Mouse (Mus musculus) layer of hippocampus, adult 9-11 months (tissue): Measurements from ENCODE around the gene Chd1.
A peak's percentile ranks its signal among the peaks of the same experiment; 100 is the strongest.
"Not testable (repeated sequence)": the region's sequence is repeated elsewhere in the genome, so short reads cannot be mapped to it uniquely, and the experiment has no call there.

ENCODE experiments used
- DNase-seq: peaks from one replicate; pipeline ENCODE4 v3.0.0; 2022

Gene Chd1

GRCm38 (mm10) chr17:15737346-15737917 is 32.7 kb downstream of the Chd1 start:
- DNase-seq, result no peak

GRCm38 (mm10) chr17:15741836-15742235 is 37.1 kb downstream of the Chd1 start:
- DNase-seq, result no peak

DNA sequence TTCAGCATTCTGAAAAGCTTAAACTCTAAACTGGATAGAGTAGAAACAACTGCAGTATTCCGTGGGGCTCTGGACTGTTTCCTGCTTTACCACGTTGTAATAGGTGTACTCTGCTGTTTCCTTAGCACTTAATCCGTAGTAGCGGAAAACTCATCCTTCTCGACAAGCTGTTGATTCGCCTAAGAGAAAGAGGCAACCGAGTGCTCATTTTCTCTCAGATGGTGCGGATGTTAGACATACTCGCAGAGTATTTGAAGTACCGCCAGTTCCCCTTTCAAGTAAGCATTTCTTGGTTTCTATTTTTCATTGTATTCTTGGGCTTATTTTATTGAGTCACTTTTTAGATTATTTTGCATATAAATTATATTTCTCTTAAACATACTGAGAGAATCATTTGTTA is 38.2 kb downstream of the Chd1 start:
- DNase-seq, result no peak

- peak; percentile 25 for DNase-seq
These were observed 38.6 kb downstream of the Chd1 start for GRCm38 (mm10) chr17:15743379-15743778.

GRCm38 (mm10) chr17:15746696-15747095 is 41.9 kb downstream of the Chd1 start:
- DNase-seq, result no peak

DNA sequence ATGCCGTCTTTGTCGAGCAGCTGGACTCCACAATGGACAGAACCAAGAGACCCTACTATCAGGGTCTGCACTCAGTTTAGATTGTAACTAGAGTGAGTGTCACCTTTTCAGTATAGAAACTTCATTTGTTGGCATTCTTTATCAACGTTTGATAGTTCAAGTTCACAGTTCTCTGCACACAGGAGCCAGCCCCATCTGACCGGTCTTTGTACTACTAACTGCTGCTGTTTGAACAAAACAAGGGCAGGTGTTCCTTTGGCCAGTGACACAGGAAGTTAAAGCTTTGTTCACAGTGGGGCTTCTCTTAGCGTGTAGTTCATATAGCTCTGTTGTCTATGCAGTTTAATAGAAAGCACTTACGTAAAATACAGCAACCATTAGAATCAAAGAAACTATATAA is 43.3 kb downstream of the Chd1 start:
- DNase-seq, result no peak

DNA sequence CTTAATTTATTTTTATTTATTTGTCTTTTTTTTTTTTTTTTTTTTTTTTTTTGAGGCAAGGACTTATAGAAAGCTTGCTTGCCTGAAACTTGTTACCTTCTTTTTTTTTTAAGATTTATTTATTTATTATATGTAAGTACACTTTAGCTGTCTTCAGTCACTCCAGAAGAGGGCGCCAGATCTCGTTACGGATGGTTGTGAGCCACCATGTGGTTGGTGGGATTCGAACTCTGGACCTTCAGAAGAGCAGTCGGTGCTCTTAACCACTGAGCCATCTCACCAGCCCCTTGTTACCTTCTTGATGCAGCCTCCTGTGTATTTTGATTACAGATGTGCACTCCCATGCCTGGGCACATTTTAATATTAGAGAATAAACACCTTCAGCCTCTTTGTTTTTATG is 46.5 kb downstream of the Chd1 start:
- not testable (repeated sequence) for DNase-seq

DNA sequence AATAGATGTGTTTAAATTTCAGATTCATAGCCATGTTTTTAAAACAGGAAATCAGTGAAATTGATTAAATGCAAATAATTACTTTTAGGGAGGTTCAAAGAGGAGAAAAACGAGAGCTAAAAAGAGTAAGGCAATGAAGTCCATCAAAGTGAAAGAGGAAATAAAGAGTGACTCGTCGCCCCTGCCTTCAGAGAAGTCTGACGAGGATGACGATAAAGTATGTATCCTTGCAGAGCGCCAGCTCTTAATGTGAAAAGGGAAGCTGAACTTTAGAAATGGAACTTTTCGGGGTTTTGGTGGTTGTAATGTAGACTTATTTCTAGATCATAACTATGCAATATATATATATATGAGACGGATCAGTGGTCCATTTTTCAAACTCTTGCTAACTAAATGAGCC is 56.4 kb downstream of the Chd1 start:
- DNase-seq, result no peak

DNA sequence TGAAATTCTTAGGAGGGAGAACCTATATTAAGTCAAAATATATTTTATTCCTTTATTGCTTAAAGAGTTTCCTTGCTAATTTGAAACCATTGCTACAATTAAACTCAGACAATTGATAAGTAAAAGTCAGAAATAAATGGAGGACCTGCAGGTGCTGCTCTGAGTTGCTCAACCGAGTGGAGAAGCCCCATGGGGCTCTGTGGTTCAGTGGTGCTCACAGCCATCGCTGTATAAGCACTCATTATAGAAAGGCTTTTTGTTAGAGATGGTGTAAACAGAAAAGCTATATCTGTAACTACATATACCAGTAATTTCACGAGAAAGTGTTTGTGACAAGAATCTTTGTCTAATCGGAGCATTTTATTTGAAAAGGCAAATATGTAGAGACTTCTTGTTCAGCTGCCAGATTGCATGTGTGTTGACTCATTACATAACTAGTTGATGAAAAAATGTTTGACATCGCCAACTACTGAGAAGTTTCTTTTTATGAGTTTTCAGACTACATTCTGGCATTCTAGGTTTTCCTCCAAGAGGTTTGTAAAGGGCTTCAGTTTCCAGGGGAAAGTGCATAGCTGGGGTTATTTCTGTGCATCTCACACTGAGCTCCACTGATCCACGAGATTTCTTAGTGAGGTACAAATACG is 64.4 kb downstream of the Chd1 start:
- DNase-seq, result no peak

GRCm38 (mm10) chr17:15773956-15774355 is 69.2 kb downstream of the Chd1 start:
- no peak for DNase-seq

GRCm38 (mm10) chr17:15774565-15775215 is 69.9 kb downstream of the Chd1 start:
- no peak for DNase-seq

DNA sequence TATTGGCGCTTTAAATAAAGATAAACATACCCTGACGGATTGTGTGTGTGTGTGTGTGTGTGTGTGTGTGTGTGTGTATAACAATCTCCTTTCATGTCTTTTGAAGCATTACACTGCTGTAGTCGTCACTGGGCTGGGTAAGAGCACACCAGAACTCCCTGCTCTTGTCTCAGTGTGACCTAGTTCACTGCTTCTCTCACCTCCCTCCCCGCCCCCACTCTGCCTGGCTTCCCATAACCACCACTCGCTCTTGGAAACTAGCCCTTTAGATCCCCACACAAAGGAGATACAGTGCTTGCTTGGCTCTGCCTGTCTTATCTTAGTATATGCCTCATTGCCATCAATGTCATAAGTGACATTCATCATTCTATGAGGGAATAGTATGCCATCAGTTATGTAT is 71.6 kb downstream of the Chd1 start:
- DNase-seq, result no peak

GRCm38 (mm10) chr17:15777979-15778378 is 73.2 kb downstream of the Chd1 start:
- DNase-seq, result peak; percentile 27

DNA sequence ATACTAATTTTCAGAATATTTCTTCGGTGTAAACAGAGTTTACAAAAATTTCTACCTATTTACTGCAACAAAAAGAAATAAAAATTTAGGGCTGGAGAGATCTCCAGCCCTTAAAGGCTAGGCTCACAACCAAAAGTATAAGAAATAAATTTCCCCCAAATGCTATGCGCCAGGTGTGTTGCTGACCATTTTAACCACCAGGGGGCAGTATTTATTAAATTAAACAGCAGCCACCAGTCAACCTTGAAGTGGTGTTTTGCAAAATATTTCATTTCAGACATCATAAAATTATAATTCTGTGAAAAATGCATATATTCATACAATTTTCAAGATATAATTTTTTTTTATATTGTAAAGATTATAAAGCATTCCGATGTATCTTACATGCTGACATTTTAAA is 82.3 kb downstream of the Chd1 start:
- DNase-seq, result no peak

DNA sequence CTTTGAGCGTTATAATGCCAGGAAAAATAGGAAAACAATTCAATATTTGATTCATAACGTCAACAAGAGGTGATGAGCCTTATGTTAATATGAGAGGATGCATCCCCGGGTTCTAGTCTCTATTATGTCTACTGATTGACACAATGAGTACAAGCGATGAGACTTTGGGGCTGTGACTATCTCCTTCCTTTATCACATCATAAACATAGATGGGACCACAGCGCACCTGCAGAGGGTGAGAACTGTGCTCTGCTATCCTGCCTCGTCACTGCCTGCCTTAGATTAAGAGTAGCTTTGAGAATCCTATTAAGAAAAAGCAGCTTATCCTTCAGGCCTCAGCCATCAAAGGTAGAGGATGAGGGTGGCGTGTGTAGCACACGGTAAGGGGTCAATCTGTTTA is 85.9 kb downstream of the Chd1 start:
- no peak for DNase-seq

- DNase-seq, result no peak
These were observed 94.5 kb downstream of the Chd1 start for GRCm38 (mm10) chr17:15799195-15799793.

- no peak for DNase-seq
These were observed 99.4 kb downstream of the Chd1 start for GRCm38 (mm10) chr17:15804008-15804812.

DNA sequence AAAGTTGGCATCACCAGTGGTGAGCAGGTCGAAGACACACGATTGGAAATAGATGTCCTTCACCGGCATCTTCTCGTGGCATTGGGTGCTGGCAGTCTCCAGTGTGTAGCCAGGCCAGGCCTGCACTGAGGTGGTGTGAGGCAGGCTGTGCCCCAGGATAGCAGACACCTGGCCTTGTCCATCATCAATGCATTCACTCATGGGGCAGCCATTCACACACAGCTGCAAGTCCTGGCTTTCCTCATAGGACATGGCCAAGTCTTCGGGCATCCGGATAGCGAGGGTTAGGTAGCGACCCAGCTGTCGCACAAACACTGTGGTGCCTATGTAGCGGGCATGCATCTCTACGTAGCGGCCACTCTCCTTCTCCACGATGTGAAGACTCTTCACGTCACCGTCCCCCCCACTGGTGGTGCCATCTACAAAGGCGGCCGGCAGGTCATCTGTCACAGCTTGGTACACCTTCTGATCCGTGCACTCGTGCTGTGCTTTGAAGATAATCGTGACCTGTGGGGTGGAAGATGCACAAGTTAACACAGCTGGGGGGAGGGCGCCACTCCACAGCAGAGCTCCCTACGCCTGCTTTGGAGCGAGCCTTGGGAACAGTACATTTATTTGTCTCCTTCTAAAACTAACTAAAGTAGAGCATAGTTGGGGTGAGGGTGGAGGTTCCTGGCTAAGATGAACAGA is 102.7 kb downstream of the Chd1 start:
- no peak for DNase-seq

DNA sequence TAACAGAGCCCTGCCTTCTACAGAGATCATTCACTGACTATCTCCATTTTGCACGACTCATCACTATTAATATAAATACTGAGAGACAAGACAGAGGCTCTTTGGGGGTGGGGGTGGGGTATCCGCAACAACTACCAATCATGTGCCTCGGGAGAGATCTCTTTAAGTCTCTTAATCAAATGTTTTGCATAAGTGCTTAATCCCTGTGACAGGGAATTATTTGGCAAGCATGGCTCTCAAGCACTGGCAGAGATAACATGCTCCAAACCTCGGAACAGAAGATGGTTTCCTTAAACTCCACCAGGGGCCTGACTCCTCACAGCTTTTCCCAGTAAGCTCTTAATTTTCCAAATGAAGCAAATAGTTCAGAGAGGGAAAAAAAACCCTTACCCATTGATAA is 103.2 kb downstream of the Chd1 start:
- no peak for DNase-seq

- DNase-seq, result no peak
These were observed 104.0 kb downstream of the Chd1 start for GRCm38 (mm10) chr17:15808468-15809374.

DNA sequence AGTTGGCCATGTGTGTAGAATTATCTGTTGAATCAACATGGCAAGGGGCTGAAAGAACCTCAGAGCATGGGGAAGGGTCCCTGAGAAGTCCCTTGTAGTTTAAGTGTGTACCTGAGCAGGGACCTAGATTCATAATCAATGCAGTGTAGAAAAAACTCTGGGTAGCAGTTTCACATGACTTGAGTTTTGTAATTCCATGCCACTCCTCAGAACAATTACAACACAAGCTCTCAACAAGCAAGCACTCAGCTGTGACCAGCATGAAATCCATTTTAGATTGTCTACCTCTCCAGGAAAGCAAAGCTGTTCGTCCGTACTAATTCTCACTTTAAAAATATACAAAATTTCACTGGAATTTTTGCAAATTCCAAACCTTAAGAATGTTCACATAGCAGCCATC is 105.2 kb downstream of the Chd1 start:
- DNase-seq, result no peak
